Mouse (Mus musculus) bone marrow, adult 2 months (tissue): ENCODE measurements at regions not wholly inside any gene's neighbourhood (a gene's known extent, or its start where the extent isn't known, plus 50 kb on each side); places are given as distances from the start of the nearest gene placed in this dataset.

ENCODE experiments used
- CTCF ChIP-seq: fragments of 200-500 bp; IDR thresholded peaks from 2 replicates; pipeline ENCODE4 v1.5.1; 2011; ENCODE audit warnings: low read length, control low read depth; ENCODE audit not compliant: control insufficient read depth, insufficient read depth
- POLR2A ChIP-seq: fragments of 200-500 bp; IDR thresholded peaks from 2 replicates; pipeline ENCODE4 v1.6.1; 2011; ENCODE audit warnings: low read depth, mild to moderate bottlenecking, control low read depth, low read length, borderline replicate concordance; ENCODE audit not compliant: control insufficient read depth

DNA sequence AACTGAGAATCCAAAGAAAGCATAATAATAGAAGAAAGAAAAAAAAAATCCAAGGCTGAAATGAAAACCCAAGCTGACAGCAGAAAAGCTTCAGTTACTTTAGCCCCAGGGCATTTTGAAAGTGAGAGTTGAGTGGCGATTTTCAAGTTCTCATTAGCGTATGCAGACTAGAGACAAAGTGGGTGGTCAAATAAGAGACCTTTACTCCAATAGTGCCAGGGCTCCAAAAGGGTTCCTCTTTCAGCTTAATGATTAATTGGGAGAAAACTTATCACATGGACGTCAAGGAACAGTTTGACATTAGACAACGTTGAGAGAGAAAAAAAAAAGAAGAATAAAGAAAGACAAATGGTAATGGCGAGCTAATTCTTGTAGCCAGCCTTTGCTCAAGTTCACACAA lies 278.1 kb upstream of the Fbxl7 start:
- no peak for TF ChIP-seq CTCF
- TF ChIP-seq POLR2A, result no peak
